ENCODE assay signal across 21 mouse cellular contexts in the genomic region with DNA sequence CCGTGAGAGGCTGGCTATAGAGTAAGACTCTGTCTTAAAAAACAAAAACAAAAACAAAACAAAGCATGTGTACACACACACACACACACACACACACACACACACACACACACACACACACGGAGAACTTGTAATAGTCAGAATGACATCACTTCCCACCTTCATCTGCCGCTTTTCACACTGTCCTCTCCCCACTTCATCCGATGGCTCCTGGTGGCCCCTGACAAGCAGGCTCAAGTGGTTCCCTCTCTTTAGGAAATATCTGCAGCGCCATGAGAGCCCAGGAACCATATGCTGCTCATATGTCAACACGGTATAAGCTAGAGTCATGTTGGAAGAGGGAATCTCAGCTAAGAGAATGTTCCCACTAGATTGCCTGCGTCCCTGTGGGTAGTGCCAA.
"Had no signal": no experiment of that assay in that cellular context is flagged by ENCODE, and none has a peak within 500 bp of the region (broad histone marks: within the 10 kb centered on the region; RNA-seq: fewer than 3 reads in every experiment).

No protein-coding gene starts in this region.

- H3K4me2 ChIP-seq: limb, embryonic 13.5 days; liver, embryonic 13.5 days; lung, embryonic 15.5 days; midbrain, embryonic 11.5 days; neural tube, embryonic 13.5 days had no signal

- H3K36me3 ChIP-seq: limb, embryonic 10.5 days; limb, embryonic 13.5 days; liver, embryonic 13.5 days; lung, embryonic 15.5 days; neural tube, embryonic 13.5 days had no signal

- H3K27me3 ChIP-seq: limb, embryonic 13.5 days; liver, embryonic 13.5 days; lung, embryonic 15.5 days; neural tube, embryonic 13.5 days had no signal

- H3K4me3 ChIP-seq: layer of hippocampus, adult 2 months; limb, embryonic 10.5 days; limb, embryonic 13.5 days; liver, embryonic 13.5 days; lung, embryonic 15.5 days; megakaryocyte, embryonic 14.5 days; neural tube, embryonic 13.5 days had no signal

- H3K9me3 ChIP-seq: limb, embryonic 10.5 days; limb, embryonic 13.5 days; liver, embryonic 13.5 days; lung, embryonic 15.5 days; megakaryocyte, embryonic 14.5 days; neural tube, embryonic 13.5 days had no signal

- H3K9ac ChIP-seq: limb, embryonic 13.5 days; liver, embryonic 13.5 days; lung, embryonic 15.5 days; neural tube, embryonic 13.5 days had no signal

- DNase-seq: kidney, adult 2 months; kidney, postnatal 25 days; layer of hippocampus, adult 9-11 months; liver; liver, embryonic 13.5 days; lung, postnatal 10 days; lung, postnatal 36 days; midbrain, embryonic 14.5 days; retina, postnatal 1 day; right cerebral cortex, postnatal 25 days; spleen, adult 18-20 months; thymus, adult 18-20 months; thymus, postnatal 14 days had no signal

- H3K27ac ChIP-seq: kidney, postnatal 0 days; layer of hippocampus, adult 2 months; limb, embryonic 10.5 days; limb, embryonic 13.5 days; liver, embryonic 13.5 days; lung, embryonic 15.5 days; neural tube, embryonic 13.5 days had no signal
